Mouse (Mus musculus) adrenal gland (tissue): ENCODE results near the gene Olfr857.
"Not testable (repeated sequence)": the region's sequence is repeated elsewhere in the genome, so short reads cannot be mapped to it uniquely, and the experiment has no call there.

Experiments used
- intact Hi-C: fragments of 180-260 bp; cut with DNase I; formaldehyde crosslinking; loops from one replicate; pipeline ENCODE4 v1.15.1; 2025
- long read RNA-seq, 2 experiments: library from polyadenylated mRNA; unstranded; transcript quantifications; one replicate each; pipeline ENCODE4 v2.0.0; 2020; ENCODE audit warnings: borderline replicate concordance in 1 of 2; ENCODE audit not compliant: insufficient replicate concordance in 1 of 2

Olfr857 gene
- long read RNA-seq, experiment 1 = 0 reads
- long read RNA-seq, experiment 2 = 0 reads

GRCm38 (mm10) chr9:19709133-19709532 lies at the start of gene Olfr857:
Olfr857 (plus strand) TSS chr9:19709433.
- intact Hi-C loops = no loop called here

- intact Hi-C loops = no loop called here
These were observed 19.0 kb upstream of the Olfr857 start for GRCm38 (mm10) chr9:19690281-19690680.

DNA sequence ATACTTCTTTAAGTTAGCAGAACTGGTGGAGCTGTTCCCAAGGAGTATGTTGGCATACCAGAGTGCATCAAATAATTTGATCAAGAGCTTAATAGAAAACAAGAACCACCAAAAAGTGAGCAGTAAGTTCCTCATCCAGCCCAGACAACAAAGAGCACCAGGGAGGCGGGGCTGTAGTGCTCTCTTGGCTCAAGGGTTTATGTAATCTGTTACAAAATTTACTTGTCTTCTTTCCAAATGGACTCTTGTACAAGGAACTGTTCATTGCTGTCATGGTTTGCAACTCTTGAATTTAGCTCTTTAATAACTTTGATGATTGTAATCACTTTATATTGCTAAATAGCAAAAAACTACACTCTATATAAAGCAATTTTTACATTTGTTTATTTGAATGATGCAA lies 17.8 kb upstream of the Olfr857 start:
- intact Hi-C loops = no loop called here

GRCm38 (mm10) chr9:19692430-19692829 lies 16.8 kb upstream of the Olfr857 start:
- intact Hi-C loops = no loop called here

- intact Hi-C loops = not testable (repeated sequence)
These were observed 14.9 kb upstream of the Olfr857 start for GRCm38 (mm10) chr9:19694285-19694684.

GRCm38 (mm10) chr9:19694898-19695379 lies 14.3 kb upstream of the Olfr857 start:
- intact Hi-C loops = not testable (repeated sequence)

GRCm38 (mm10) chr9:19704546-19704945 lies 4.7 kb upstream of the Olfr857 start:
- intact Hi-C loops = not testable (repeated sequence)
